ENCODE assay signal across 12 mouse cellular contexts in the genomic region with DNA sequence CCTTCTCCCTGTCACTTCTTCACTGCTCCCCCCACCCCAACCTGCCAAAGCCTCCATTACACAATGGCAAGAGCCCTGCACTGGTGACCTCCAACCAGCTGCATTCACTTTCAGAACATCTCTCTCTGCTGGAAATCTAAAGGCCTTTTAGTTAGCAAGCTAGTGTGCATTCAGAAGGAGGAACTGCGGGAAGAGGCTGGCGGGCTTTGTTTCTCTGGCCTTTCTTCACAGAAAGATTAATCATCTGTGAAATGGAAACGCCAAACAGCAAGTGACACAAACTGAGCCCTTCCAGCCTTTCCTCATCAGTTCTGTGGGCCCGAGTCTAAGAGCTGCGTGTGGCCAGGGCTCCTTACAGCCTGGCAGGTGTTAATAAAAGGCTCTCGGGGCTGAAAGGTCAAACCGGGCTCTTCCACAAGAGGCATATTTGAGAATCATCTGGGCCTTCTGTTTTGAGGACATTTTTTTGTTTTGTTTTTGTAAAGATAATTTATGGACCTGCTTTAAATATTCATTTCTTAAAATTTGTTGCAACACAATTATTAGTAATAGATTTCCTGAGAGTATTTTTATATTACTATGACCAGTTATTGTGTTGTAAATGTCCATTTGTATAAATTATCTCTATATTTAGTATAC.
DNase-seq lines count a peak whose midpoint lies in the region; ATAC-seq lines count a peak whose summit lies in the region.
"Had no signal": no experiment of that assay in that cellular context is flagged by ENCODE, and none has a peak within 500 bp of the region (broad histone marks: within the 10 kb centered on the region; RNA-seq: fewer than 3 reads in every experiment).

No protein-coding gene starts in this region.

- no peak overlapping the region for H3K4me2 ChIP-seq in forebrain, embryonic 14.5 days (ENCODE audit: low read length)
- no peak overlapping the region for H3K4me2 ChIP-seq in midbrain, embryonic 11.5 days
- H3K4me2 ChIP-seq: embryonic facial prominence, embryonic 12.5 days; intestine, embryonic 15.5 days had no signal

- no peaks in the 10 kb centered on the region for H3K27me3 ChIP-seq in forebrain, embryonic 14.5 days (replicated peaks; ENCODE audit: control insufficient read depth, insufficient read depth, low read length)
- no peaks in the 10 kb centered on the region for H3K27me3 ChIP-seq in midbrain, embryonic 11.5 days (ENCODE audit: control insufficient read depth, insufficient read depth, low read length)
- H3K27me3 ChIP-seq: embryonic facial prominence, embryonic 12.5 days; intestine, embryonic 15.5 days had no signal

- H3K4me3 ChIP-seq in forebrain, embryonic 14.5 days (ENCODE audit: low read depth, low read length): no peak overlapping the region
- no peak overlapping the region for H3K4me3 ChIP-seq in midbrain, embryonic 11.5 days (ENCODE audit: low read depth, low read length)
- H3K4me3 ChIP-seq: embryonic facial prominence, embryonic 12.5 days; intestine, embryonic 15.5 days had no signal

- peaks cover 11% of the 10 kb centered on the region; the same call in 1 of the 2 replicates for H3K4me1 ChIP-seq in forebrain, embryonic 14.5 days (ENCODE audit: control insufficient read depth, insufficient read depth, low read length)
- peaks cover 6% of the 10 kb centered on the region for H3K4me1 ChIP-seq in midbrain, embryonic 11.5 days (ENCODE audit: control insufficient read depth, insufficient read depth, low read length)

- WGBS in forebrain, embryonic 14.5 days: 4% methylated on average over 7 of the region's 7 CpGs
- WGBS in midbrain, embryonic 11.5 days: 8% methylated on average over 7 of the region's 7 CpGs

- peak overlapping the region; percentile 36; the same call in 1 of the 2 replicates for H3K27ac ChIP-seq in forebrain, embryonic 14.5 days (ENCODE audit: low read depth, low read length)
- 0 out of 2 replicates have a peak overlapping the region, but pooled peaks have one; percentile 21 for H3K27ac ChIP-seq in midbrain, embryonic 11.5 days (ENCODE audit: low read depth, low read length)
- H3K27ac ChIP-seq: embryonic facial prominence, embryonic 12.5 days; intestine, embryonic 15.5 days had no signal

- H3K9ac ChIP-seq in forebrain, embryonic 14.5 days (ENCODE audit: low read length): peak overlapping the region; percentile 10; the same call in 1 of the 2 replicates
- no peak overlapping the region for H3K9ac ChIP-seq in midbrain, embryonic 11.5 days (ENCODE audit: low read length)
- H3K9ac ChIP-seq: embryonic facial prominence, embryonic 12.5 days; intestine, embryonic 15.5 days had no signal

- H3K36me3 ChIP-seq in forebrain, embryonic 14.5 days (ENCODE audit: control insufficient read depth, insufficient read depth, low read length): no peaks in the 10 kb centered on the region
- no peaks in the 10 kb centered on the region for H3K36me3 ChIP-seq in midbrain, embryonic 11.5 days (ENCODE audit: control insufficient read depth, insufficient read depth, low read length)
- H3K36me3 ChIP-seq: embryonic facial prominence, embryonic 12.5 days; intestine, embryonic 15.5 days had no signal

- ATAC-seq in forebrain, embryonic 14.5 days: peak; percentile 72
- ATAC-seq in midbrain, embryonic 11.5 days (ENCODE audit: low FRiP score): peak; percentile 90
- no peak for ATAC-seq in inflammation-experienced regulatory T-cells, adult 6 months
- no peak for ATAC-seq in erythroid progenitor cell, adult 5-6 weeks (replicated peaks; ENCODE audit: low FRiP score, poor library complexity, severe bottlenecking)
- ATAC-seq: intestine, embryonic 15.5 days had no signal

- H3K9me3 ChIP-seq in forebrain, embryonic 14.5 days (replicated peaks; ENCODE audit: control insufficient read depth, low read length): no peaks in the 10 kb centered on the region
- no peaks in the 10 kb centered on the region for H3K9me3 ChIP-seq in midbrain, embryonic 11.5 days (ENCODE audit: control insufficient read depth, low read length)
- H3K9me3 ChIP-seq: embryonic facial prominence, embryonic 12.5 days; intestine, embryonic 15.5 days had no signal

- DNase-seq in ES-CJ7 (ENCODE audit: low read depth, low spot score) (peak; percentile 36), R1 (ENCODE audit: low read depth, low spot score) (peak; percentile 94), liver (no peak)
- DNase-seq in forebrain, embryonic 14.5 days (ENCODE audit: low spot score): peak; percentile 81
- DNase-seq in midbrain, embryonic 11.5 days (ENCODE audit: low spot score, missing footprints): peak; percentile 91
- DNase-seq in thymus, postnatal 0 days (ENCODE audit: low spot score): no peak
- DNase-seq: adrenal gland, postnatal 25 days; heart, adult 18-20 months had no signal

Comparison
In these comparisons a context has a peak if more than half of its experiments do, and no peak if none do; other contexts are left out.
1. DNase-seq: peak in ES-CJ7 (single experiment), R1 (single experiment), forebrain, embryonic 14.5 days (single experiment) and midbrain, embryonic 11.5 days (single experiment); none in thymus, postnatal 0 days (single experiment) and liver (single experiment).
2. ATAC-seq: peak in forebrain, embryonic 14.5 days (single experiment) and midbrain, embryonic 11.5 days (single experiment); none in inflammation-experienced regulatory T-cells, adult 6 months (single experiment) and erythroid progenitor cell, adult 5-6 weeks (single experiment).